Comparison of ENCODE assay signal across 16 mouse cellular contexts in the genomic region with DNA sequence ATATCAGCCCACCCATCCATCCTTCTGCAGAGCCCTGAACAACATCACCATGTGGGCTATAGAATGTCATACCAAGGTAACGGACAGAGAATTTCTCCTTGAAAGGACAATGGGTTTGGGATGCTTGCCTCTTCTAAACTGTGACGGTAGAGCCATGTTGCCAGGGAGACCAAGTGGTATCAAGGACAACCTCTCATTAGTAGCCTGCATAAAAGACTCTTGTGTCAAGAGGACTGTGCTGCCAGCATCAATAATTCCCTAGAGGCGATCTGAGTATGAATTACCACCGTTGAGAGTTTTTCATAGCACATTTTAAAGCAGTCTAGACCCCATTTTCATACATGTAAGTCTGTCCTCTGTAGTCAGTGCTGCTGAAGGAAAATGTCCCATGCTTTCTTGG.
DNase-seq lines count a peak whose midpoint lies in the region; ATAC-seq and TF ChIP-seq lines count a peak whose summit lies in the region.
"Had no signal": no experiment of that assay in that cellular context is flagged by ENCODE, and none has a peak within 500 bp of the region (broad histone marks: within the 10 kb centered on the region; RNA-seq: fewer than 3 reads in every experiment).

No protein-coding gene starts in this region.

- peak; percentile 74; the same call in 1 of the 2 replicates for ATAC-seq in forebrain, embryonic 12.5 days (ENCODE audit: low FRiP score)
- peak; percentile 52 for ATAC-seq in hindbrain, embryonic 14.5 days (ENCODE audit: low FRiP score)
- ATAC-seq in midbrain, postnatal 0 days (ENCODE audit: low FRiP score), result peak; percentile 60; the same call in 1 of the 2 replicates
- ATAC-seq in erythroid progenitor cell, adult 5-6 weeks (replicated peaks; ENCODE audit: low FRiP score, poor library complexity, severe bottlenecking), result no peak

- H3K27ac ChIP-seq in forebrain, embryonic 12.5 days, result no peak overlapping the region
- H3K27ac ChIP-seq in forebrain, embryonic 10.5 days, result no peak overlapping the region
- H3K27ac ChIP-seq in hindbrain, embryonic 14.5 days, result no peak overlapping the region
- H3K27ac ChIP-seq in midbrain, postnatal 0 days (ENCODE audit: low read depth, low read length), result no peak overlapping the region
- H3K27ac ChIP-seq: heart, embryonic 10.5 days; limb, embryonic 10.5 days had no signal

- H3K9me3 ChIP-seq in forebrain, embryonic 12.5 days, result no peaks in the 10 kb centered on the region
- H3K9me3 ChIP-seq in forebrain, embryonic 10.5 days, result no peaks in the 10 kb centered on the region
- H3K9me3 ChIP-seq in hindbrain, embryonic 14.5 days (ENCODE audit: control insufficient read depth, low read length), result no peaks in the 10 kb centered on the region
- H3K9me3 ChIP-seq in midbrain, postnatal 0 days (ENCODE audit: low read length), result no peaks in the 10 kb centered on the region
- H3K9me3 ChIP-seq: heart, embryonic 10.5 days; limb, embryonic 10.5 days had no signal

- peaks cover 7% of the 10 kb centered on the region; the same call in 1 of the 2 replicates for H3K4me1 ChIP-seq in forebrain, embryonic 12.5 days
- H3K4me1 ChIP-seq in forebrain, embryonic 10.5 days, result peaks cover 6% of the 10 kb centered on the region; the same call in 1 of the 2 replicates
- no peaks in the 10 kb centered on the region for H3K4me1 ChIP-seq in hindbrain, embryonic 14.5 days (replicated peaks; ENCODE audit: control insufficient read depth, insufficient read depth, low read length)
- H3K4me1 ChIP-seq in midbrain, postnatal 0 days (ENCODE audit: insufficient read depth, low read length), result no peaks in the 10 kb centered on the region
- H3K4me1 ChIP-seq: heart, embryonic 10.5 days; limb, embryonic 10.5 days had no signal

- H3K9ac ChIP-seq in forebrain, embryonic 12.5 days, result no peak overlapping the region
- no peak overlapping the region for H3K9ac ChIP-seq in hindbrain, embryonic 14.5 days
- no peak overlapping the region for H3K9ac ChIP-seq in midbrain, postnatal 0 days (replicated peaks; ENCODE audit: low read length, poor library complexity, severe bottlenecking)

- no peaks in the 10 kb centered on the region for H3K27me3 ChIP-seq in forebrain, embryonic 12.5 days
- no peaks in the 10 kb centered on the region for H3K27me3 ChIP-seq in forebrain, embryonic 10.5 days (ENCODE audit: poor library complexity, severe bottlenecking)
- no peaks in the 10 kb centered on the region for H3K27me3 ChIP-seq in hindbrain, embryonic 14.5 days (ENCODE audit: control insufficient read depth, insufficient read depth, low read length)
- H3K27me3 ChIP-seq in midbrain, postnatal 0 days (ENCODE audit: insufficient read depth, low read length), result no peaks in the 10 kb centered on the region

- H3K36me3 ChIP-seq in forebrain, embryonic 12.5 days (replicated peaks), result no peaks in the 10 kb centered on the region
- no peaks in the 10 kb centered on the region for H3K36me3 ChIP-seq in forebrain, embryonic 10.5 days (replicated peaks)
- no peaks in the 10 kb centered on the region for H3K36me3 ChIP-seq in hindbrain, embryonic 14.5 days (replicated peaks; ENCODE audit: control insufficient read depth, insufficient read depth)
- no peaks in the 10 kb centered on the region for H3K36me3 ChIP-seq in midbrain, postnatal 0 days (ENCODE audit: insufficient read depth, low read length)
- H3K36me3 ChIP-seq: heart, embryonic 10.5 days; limb, embryonic 10.5 days had no signal

- TF ChIP-seq CTCF in midbrain, postnatal 0 days (IDR thresholded peaks at IDR 0.05), result no peak

- H3K4me3 ChIP-seq in forebrain, embryonic 12.5 days (replicated peaks), result no peak overlapping the region
- H3K4me3 ChIP-seq in forebrain, embryonic 10.5 days, result no peak overlapping the region
- no peak overlapping the region for H3K4me3 ChIP-seq in hindbrain, embryonic 14.5 days (replicated peaks; ENCODE audit: low read length)
- H3K4me3 ChIP-seq in midbrain, postnatal 0 days (ENCODE audit: low read depth, low read length), result no peak overlapping the region
- H3K4me3 ChIP-seq: heart, embryonic 10.5 days; limb, embryonic 10.5 days had no signal

- H3K4me2 ChIP-seq in forebrain, embryonic 12.5 days, result no peak overlapping the region
- no peak overlapping the region for H3K4me2 ChIP-seq in hindbrain, embryonic 14.5 days (replicated peaks)
- H3K4me2 ChIP-seq in midbrain, postnatal 0 days (ENCODE audit: low read depth, low read length, poor library complexity, severe bottlenecking), result no peak overlapping the region

- DNase-seq in forebrain, embryonic 10.5 days (ENCODE audit: extremely low spot score, low spot score), result no peak
- peak; percentile 37 for DNase-seq in embryo, embryonic 10.5 days (ENCODE audit: low spot score)
- peak; percentile 41 for DNase-seq in hindbrain, embryonic 14.5 days (ENCODE audit: low spot score)
- DNase-seq in midbrain, postnatal 0 days (ENCODE audit: low spot score), result peak; percentile 52
- no peak for DNase-seq in urinary bladder, postnatal 4 days (ENCODE audit: low spot score in 2 of 2)
- no peak for DNase-seq in gastrocnemius, postnatal 25 days
- DNase-seq: adrenal gland, postnatal 36 days; cerebellum, adult 11 months; gastrocnemius, postnatal 10 days; heart, postnatal 36 days; kidney, adult 11 months; kidney, postnatal 36 days had no signal

- WGBS in forebrain, embryonic 12.5 days, result 19% methylated on average over 4 of the region's 4 CpGs
- 60% methylated on average over 4 of the region's 4 CpGs for WGBS in forebrain, embryonic 10.5 days
- 16% methylated on average over 4 of the region's 4 CpGs for WGBS in hindbrain, embryonic 14.5 days
- 23% methylated on average over 4 of the region's 4 CpGs for WGBS in midbrain, postnatal 0 days

Comparison
In these comparisons a context has a peak if more than half of its experiments do, and no peak if none do; other contexts are left out.
1. DNase-seq: peak in embryo, embryonic 10.5 days (single experiment), hindbrain, embryonic 14.5 days (single experiment) and midbrain, postnatal 0 days (single experiment); none in forebrain, embryonic 10.5 days (single experiment), urinary bladder, postnatal 4 days (0 of 2) and gastrocnemius, postnatal 25 days (single experiment).